Mouse (Mus musculus) embryo, embryonic 10 days (tissue): ENCODE results near the gene Camk2g.

Experiments
- DNase-seq: peaks from one replicate; pipeline ENCODE4 v3.0.0-alpha.2; 2015; ENCODE audit warnings: low spot score

The Camk2g gene

DNA sequence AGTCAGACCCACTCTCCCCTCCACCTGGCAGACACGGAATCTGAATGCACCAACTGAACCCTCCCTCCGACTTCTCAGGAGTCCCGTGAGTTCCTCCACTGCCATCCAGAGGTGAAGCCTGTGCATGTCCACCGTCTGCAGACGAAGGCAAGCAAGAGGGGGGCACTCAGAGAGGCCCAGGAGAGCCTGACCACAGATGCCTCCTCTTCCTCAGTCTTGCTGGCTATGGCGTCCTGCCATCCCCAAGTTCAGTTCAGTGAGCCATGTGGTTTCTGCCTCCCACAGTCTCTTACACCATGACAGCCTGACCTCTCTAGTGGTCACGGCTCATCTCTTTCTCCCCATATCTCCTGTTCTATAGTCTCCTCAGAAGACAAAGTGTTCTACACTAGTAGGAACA is 9.2 kb downstream of the Camk2g start:
- no peak for DNase-seq

DNA sequence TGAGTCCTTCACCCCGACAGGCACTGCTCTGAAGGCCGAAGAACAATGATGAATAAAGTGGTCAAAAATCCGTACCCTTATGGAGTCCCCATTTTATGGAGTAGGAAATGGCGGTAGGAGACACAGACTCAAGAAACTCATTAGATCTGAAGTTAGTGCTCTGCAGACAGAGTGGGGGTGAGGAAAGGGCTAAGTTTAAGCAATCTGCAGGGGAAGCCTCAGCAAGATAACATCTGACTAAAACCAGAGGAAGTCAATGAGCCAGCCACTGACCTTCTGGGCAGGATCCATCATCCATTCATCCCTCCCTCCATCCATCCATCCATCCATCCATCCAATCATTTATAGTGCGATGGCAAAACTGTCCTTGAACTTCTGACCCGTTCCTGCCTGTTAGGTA is 10.4 kb downstream of the Camk2g start:
- DNase-seq = no peak

DNA sequence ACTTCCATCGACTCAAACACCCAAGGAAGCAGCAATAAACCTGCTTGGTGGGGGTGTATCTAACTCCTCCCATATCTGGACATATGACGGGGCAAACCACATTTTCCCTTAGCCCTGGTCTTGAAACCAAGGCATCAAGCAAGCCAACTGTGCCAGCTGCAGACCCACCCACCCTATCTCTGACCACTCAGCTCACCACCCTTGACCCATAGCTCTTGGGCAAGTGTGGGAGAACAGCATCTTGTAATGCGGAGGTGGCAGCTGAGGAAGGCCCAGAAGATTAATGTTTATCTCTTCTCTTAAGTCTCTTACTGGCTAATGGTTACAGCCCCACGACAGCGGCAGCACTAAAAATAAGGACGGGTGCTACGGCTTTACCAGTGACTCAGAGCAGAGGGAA is 11.0 kb downstream of the Camk2g start:
- no peak for DNase-seq

DNA sequence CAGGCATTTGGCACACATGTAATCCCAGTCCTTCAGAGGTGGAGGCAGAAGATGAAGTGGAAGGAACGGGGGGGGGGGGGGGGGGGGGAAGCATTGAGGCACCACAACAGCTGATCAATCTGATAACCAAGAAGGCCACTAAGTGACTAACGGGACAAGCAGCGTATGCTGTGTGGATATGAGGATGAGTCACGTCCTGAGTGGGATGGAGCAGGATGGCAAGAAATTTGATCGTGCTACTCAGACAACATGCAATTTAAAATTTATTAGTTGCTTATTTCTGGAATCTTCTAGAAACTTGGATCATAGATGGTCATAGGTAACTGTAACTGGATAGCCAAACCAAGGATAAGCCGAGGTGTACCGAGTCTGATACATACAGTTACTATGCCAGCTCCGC is 13.7 kb downstream of the Camk2g start:
- DNase-seq = no peak

DNA sequence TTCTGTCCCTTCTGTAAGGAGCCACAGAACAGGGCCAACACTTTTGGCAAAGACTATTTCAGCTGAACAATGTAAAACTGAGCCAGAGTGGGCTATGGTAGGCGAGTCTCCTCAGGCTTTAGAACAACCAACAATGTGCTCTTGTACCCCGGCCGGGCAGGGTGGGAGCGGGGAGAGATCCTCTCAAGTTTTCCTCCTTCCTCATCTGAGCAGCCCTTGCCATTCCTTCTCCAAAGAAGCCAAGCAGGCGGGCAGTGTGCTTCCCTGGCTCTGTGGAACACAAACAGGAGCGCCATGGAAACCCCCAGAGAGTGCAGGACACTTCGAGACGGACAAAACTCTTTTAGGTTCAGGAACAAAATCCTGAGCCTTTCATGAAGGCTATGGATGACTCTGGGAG is 15.4 kb downstream of the Camk2g start:
- no peak for DNase-seq

DNA sequence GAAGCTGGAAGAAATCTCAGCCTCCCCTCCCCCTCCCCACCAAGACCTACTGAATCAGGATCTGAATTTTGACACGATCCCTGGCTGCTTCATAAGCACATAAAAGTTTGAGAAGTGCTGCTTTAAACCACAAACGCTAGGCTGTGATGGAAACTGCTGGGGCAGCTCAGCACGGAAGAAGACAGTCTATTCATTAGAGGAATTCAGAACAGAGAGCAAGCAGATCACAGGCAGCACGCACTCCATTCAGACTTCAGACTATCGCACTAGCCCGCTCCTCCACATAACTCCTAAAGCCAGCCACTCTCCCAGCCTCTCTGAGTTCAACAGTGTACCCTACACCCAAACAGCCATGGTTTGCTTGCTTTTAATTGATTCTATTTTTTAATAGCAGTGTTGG is 18.2 kb downstream of the Camk2g start:
- peak; percentile 45 for DNase-seq

DNA sequence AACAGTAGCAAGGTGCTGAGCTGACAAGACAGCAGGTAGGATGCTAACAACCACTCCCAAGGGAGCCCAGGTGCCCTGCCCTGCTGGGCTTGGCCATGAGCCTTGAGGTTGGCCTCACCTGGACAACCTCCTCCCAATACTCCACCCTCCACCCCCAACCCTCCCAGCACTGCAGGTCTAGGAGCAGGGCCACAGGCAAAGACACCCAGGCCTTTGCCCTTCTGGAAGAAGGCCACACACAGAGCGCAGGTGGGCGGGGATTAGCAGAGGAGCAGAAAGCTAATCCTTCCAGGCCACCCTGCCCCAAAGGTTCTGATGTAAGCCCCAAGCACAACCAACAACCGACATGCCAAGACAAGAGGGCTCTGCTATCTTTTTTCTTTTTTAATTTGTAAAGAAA is 20.5 kb downstream of the Camk2g start:
- no peak for DNase-seq

DNA sequence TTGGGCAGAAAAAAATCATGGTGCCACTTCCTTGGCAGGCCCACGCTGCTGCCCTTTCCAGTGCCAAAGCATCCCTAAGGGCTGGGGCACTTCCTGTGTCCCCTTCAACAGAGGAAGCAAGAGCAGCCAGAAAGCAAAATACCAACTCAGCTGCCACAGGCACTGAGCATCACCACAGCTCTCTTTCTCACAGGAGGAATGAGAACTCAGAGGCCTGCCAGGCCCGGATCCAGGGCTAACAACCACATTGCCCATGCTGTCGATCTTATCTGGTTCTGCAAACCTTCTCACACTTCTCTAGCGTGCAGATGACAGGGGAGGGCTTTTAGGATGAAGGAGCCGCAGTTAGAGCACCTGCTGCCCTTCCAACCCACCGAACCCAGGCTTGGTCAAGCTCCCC is 21.1 kb downstream of the Camk2g start:
- DNase-seq = no peak

DNA sequence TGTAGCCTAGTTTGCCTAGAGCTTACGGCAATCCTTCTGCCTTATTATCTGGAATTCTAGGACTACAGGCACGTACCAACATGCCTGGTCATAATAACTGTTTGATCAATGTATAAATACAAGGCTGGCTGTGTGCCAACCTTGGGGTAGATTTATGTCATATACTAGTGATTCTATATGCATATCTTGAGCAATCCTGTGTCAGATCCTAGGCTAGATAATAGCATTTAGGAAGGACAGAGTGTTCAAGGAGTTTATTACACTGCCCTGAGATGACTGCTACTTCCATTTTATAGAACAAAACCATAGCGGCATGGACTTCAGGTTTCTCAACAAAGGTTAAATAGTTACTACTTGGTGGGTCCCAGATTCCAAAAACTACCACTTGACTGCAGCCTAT is 21.9 kb downstream of the Camk2g start:
- no peak for DNase-seq

DNA sequence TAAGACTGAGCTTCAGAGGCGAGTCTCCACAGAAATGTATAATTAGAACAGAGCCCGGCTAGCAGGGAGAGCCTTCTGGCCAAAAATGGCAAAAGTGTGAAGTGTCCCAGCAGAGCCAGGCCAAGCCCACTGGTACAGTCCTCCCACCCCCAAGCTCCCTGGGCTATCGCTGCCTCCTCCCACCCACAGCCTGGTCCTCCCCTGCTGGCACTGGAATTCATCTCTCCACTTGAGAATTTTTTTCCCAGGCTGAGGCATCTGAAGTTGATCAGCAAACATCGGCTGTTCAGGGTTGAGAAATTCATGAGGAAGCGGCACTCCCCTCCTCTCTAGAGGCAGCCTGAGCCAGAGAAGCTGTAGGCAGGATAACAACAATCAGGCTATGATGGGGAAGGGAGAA is 25.3 kb downstream of the Camk2g start:
- DNase-seq = no peak

DNA sequence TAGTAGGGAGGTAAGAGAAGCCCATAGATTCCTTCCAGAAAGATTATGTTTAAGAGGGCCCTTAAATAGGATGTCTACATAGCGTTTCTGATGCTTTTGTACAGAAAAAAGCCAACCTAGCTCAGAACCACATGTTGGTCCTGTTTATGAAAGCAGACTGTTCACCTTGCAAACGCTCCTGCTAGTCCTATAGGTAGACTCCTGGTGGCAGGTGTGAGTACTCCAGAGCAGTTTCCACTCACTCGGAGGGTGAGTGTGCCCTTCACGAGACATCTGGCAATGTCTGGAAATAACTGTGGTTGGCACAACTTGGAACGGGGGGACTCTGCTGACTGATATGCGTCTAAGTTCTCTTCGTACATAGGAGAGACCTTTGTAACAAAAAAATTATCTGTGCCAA is 26.0 kb downstream of the Camk2g start:
- DNase-seq = no peak

DNA sequence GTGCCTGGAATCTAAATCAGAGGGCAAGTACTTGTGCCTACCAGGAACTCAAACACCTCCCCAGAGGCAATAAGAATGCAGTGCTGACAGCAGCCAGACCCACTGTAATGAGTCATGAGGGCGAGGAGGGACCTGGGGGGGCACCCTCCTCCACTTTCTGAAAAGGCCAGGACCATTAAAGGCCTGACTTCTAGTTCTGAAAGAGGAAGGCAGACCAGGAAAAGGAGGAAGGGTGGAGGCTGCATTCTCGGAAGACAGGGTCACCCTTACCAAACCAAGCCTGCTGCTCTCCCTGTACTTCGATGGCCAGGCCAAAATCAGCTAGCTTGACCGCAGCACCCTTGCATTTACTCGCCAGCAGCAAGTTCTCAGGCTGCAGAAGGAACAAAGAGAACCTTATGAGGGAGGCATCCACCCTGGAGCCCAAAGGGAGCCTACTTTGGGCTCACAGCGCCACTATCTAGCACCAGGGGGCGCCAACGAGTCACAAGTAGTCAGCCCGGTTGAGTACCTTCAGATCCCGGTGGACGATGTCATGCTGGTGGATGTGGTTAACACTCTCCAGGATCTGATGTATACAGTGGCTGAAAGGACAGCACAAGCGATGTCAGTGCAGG is 28.1 kb downstream of the Camk2g start:
- peak; percentile 92 for DNase-seq

DNA sequence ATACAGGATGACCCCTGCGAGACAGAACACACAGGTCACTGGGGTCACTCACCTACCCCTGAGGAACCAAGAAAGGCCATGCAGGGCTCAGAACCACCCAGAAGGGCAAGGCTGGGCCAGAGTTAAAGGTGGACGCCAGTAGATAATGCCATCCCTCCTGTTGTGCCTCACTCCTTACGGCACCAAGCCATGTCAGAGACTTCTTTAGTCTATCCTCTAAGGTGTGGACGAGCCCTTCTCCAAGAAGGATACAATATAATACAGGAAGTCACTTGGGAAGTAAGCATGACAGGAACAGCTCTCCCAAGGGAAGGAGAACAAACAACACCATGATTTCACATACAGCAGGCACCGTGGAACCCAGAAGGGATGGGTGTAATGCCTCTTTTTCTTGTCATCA is 28.9 kb downstream of the Camk2g start:
- DNase-seq = no peak

DNA sequence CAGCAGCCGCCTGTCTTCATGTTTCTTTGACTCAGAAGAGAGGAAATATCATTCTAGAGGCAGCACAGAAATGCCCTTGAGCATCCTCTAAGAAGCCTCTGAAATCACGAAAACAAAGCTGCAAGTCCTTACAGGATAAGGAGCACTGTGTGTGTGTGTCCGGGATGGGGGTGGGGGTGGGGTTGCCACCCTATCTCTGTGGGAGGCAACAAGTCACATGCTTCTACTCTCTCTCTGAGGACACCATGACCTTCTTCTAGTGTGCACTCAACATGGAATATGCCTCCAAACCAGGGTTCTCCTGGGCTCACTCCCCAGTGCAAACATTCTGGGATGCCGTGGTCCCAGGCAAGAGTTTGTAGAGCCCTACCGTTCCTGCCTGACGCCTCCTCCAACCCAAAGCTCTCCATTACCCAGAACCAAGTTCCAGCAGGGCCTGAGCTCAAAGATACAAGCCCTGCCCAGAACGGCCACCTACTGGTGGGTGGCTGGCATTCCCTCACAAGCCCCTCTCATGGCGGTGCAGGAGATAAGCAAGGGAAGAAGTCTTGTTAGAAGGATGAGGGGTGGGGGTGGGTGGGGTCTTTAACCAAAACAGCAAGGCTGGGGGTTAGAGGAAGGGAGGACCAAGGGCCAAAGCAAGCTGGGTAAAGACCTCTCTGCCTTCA is 35.0 kb downstream of the Camk2g start:
- no peak for DNase-seq

DNA sequence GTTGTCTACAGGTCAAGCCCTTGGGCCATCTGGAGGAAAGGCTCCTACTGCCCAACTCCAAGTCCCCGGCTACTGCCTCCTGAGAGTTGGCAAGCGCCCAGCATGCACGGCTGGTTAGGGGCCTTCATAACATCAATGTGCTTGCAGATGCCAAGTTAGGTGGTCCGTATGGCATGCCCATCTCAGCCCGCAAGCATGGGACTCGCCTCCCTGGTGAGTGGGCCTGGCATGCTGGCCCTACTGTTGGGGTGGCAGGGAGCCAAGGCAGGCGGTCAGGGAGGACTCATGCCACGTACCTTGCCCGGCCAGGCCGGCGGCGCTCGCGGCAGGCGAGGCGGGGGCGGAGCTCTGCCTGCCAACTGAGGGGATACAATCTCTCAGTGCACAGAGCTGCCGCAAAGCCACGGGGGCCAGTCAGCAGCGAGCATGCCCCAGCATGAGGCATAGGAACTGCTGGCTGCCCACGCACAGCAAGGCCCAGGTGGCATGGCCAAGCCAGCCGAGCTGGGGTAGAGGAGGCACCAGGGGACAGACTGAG is 36.4 kb downstream of the Camk2g start:
- no peak for DNase-seq

DNA sequence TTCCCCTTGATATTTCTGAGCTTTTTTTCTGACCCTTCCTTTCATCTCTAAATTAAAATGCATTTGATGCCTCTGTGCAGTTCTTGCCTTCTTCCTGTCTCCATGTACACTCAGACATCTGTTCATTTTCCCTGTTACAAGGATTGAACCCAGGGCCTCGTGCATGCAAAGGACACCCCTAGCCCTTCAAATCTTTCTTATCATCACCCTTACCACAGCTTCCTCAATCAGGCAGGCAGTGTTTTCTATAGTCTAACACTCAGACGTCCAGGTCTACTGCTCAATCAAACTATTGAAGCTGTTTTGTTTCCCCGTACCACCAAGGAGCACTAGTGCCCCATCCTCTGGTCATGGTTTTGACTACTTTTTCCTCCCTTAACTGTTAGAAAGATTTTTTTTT is 40.1 kb downstream of the Camk2g start:
- no peak for DNase-seq

DNA sequence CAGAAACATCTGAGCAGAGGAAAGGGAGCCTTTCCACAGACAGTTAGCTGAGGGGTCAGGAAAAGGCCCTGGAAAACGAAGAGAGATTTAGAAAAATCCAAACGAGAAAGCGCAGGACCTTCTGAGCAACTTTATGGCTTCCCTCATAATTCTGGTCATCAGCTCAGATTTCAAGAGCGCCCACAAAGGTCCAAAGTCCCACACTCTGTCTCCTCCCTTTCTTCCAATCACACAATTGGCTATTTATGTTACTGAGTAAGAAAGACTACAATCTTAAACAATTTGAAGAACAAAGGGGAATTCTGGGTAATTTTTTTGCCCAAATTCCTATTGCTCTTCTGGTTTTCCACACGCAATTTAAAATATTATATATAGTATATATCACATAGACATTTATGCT is 43.4 kb downstream of the Camk2g start:
- DNase-seq = no peak

DNA sequence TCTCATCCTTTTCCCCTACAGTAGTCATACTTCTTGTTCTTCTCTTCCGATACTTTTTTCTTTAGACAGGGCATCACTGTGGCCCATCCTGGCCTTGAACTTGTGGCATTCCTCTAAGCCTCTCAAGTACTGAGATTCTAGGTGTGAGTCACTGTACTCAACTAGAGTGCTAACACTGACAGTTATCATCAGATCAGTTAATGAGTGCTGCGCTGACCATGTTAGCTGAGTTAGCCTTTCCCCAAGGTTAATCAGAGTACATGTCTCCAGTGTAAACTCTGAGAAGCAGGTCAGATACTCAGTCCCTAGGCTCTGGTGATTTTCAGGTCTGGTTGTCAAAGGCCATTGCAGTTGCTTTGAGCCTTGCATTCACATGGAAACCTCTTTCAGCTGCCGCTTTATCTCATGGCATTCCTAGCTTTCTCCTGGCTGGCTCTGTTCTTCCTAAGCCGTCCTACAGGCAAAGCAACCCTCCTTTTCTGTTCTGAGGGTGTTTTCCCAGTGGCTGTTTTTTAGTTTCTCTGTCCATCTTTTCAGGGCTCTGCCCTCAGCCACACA is 44.3 kb downstream of the Camk2g start:
- DNase-seq = no peak

DNA sequence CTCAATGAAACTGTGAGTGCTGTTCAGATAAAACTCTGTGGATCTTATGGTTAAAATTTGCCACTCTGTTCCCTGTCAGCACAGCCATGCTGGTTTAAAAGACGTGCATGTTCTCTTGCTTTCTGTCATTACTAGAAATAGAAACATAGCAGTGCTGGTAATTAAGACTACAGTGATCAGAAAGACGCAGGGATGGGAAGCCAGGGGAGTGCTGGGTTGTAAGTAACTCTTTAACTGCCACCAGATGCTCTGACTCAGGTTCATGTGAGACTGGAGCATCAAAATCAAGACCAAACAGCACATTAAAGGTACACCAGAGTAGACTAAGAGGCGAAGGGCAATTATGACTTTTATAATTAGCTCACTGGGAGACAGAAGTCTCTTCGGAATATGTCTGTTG is 45.5 kb downstream of the Camk2g start:
- no peak for DNase-seq

DNA sequence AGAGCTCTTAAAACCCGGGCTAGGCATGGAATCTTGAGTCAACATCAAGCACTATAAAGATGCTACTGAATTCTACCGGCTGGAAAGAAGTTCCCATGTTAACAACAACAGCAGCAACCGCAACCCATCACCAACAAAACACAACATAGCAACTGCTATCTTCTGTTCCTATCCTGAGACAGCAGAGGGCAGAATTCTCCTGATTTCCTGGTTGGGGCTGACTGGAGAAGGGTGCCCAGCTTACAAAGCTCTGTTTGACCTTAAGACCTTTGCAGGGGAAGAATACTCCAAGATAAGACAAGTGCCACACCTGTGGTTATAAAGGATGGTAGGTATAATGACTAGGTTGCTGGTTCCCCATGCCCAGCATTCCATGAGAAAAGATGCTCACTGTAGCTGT is 47.0 kb downstream of the Camk2g start:
- no peak for DNase-seq

DNA sequence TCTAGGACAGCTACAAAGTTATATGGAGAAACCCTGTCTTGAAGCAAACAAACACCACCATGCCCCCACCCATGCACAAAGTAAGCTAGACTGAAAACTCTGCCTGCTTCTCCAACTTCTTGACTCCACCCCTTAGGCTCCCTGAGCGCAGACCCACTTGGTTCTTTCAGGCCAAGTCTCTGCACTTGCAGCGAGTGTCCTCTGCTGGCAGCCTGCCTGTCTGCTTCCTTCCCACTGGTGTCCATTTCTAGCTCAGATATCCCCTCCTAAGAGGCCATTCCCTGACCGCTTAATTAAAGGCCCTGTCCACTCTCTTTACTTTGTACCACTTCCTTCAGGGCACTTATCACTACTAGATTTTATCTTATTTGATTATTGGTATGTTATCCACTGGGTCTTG is 50.3 kb downstream of the Camk2g start:
- DNase-seq = no peak

DNA sequence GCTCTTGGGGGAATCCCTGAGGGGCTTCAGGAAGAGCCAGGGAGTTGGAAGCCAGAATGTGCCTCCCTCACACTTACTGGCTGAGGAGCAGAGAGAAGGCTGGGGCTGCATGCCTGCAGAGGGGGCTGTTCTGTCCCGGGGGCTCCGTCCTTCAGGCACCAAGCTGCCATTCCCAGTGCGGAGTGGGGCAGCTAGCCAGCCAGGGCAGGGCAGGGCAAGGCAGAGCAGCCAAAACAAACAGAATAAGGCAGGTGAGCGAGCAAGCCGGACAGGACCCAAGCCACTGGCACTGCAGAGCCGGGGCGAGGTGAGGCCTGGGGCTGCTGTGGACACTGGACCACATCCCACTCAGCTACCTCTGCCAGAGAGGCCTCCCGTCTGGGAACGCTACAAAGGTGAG is 52.6 kb downstream of the Camk2g start:
- no peak for DNase-seq

DNA sequence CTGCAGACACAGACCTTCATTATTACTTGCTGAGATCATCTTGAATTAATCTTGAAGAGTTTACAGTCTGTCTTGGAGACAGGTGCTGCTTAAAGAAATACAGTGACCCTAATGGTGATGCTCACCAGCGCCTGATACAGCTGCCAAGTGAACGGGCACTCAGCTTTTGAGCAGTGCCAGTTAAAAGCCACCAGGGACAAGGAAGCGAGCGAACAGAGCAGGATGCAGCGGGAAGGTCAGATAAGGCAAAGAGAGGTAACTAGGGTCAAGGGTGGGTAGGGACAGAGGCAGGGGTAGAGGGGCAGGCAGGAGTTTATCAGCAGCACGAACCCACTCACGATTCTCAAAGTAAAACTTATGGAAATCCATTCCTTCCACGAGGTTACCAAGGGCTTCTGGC is 55.4 kb downstream of the Camk2g start:
- DNase-seq = no peak

DNA sequence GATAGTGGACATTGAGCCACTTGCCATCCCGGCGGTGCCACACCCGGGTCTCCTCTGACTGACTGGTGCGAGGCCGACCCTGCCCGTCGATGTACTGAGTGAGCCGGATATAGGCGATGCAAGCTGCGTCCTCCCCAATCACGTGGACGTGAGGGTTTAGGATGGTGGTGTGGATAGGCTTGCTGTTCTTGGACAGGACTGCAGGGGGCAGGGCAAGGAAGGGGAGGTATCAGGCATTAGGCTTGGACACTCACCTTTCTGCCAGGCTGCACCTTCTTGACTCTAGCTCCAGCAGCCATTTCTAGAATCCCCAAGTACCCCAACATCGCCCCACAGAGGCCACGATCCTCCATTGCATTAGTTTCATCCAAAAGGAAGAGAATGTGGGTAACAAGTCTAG is 56.6 kb downstream of the Camk2g start:
- peak; percentile 65 for DNase-seq
